Comparison of ENCODE assay signal across 10 mouse cellular contexts in the genomic region with DNA sequence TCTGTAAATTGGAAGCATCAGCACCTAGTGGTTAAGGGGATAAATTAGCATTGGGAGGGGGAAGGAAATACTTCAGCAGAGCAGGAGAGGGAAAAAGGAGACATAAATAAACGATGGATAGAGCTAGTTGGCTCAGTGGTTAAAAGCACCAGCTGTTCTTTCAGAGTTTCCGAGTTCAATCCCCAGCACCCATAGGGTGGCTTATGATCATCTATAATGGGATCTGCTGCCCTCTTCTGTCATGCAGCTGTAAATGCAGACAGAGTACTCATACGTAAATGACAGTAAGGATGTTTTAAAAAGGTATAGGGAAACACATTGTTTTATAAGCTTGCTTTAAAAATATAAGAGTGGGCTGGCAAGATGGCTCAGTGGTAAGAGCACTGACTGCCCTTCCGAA. TPM values are rescaled to one million over a fixed set of nuclear protein-coding genes. Genes with fewer than 3 reads are reported as not detected.
DNase-seq lines count a peak whose midpoint lies in the region; ATAC-seq and TF ChIP-seq lines count a peak whose summit lies in the region.
"Had no signal": no experiment of that assay in that cellular context is flagged by ENCODE, and none has a peak within 500 bp of the region (broad histone marks: within the 10 kb centered on the region; RNA-seq: fewer than 3 reads in every experiment).

No protein-coding gene starts in this region.

- no peaks in the 10 kb centered on the region for H3K9me3 ChIP-seq in kidney, postnatal 0 days (replicated peaks; ENCODE audit: low read length)
- H3K9me3 ChIP-seq in kidney, embryonic 16.5 days (ENCODE audit: low read length) = no peaks in the 10 kb centered on the region
- H3K9me3 ChIP-seq: liver, embryonic 15.5 days had no signal

- H3K4me2 ChIP-seq in kidney, postnatal 0 days (ENCODE audit: low read length) = no peak overlapping the region
- H3K4me2 ChIP-seq in kidney, embryonic 16.5 days (replicated peaks; ENCODE audit: low read depth, low read length) = no peak overlapping the region
- H3K4me2 ChIP-seq: liver, embryonic 15.5 days had no signal

- peak; percentile 47 for DNase-seq in adrenal gland, postnatal 14 days
- DNase-seq in adrenal gland, adult 18-20 months (ENCODE audit: low spot score in 2 of 2) = no peak
- peak; percentile 54 for DNase-seq in kidney, postnatal 0 days (ENCODE audit: low spot score)
- peak; percentile 57 for DNase-seq in adipocyte (ENCODE audit: low spot score)
- peak; percentile 17 for DNase-seq in kidney, postnatal 14 days
- peak; percentile 31 to 34 for DNase-seq in spleen, adult 2 months (ENCODE audit: low read depth in 1 of 2, low spot score in 2 of 2)
- no peak for DNase-seq in layer of hippocampus, adult 9-11 months

- no peak for TF ChIP-seq POLR2A in spleen, adult 2 months (IDR thresholded peaks at IDR 0.05; ENCODE audit: low read depth, low read length)

- H3K4me3 ChIP-seq in kidney, postnatal 0 days (replicated peaks; ENCODE audit: low read depth, low read length) = no peak overlapping the region
- H3K4me3 ChIP-seq in kidney, embryonic 16.5 days (ENCODE audit: low read length) = no peak overlapping the region
- H3K4me3 ChIP-seq in spleen, adult 2 months (ENCODE audit: extremely low read depth, insufficient read depth, insufficient read length) = no peak overlapping the region
- H3K4me3 ChIP-seq: liver, embryonic 15.5 days had no signal

- no peaks in the 10 kb centered on the region for H3K4me1 ChIP-seq in kidney, postnatal 0 days (replicated peaks; ENCODE audit: insufficient read depth, low read length)
- no peaks in the 10 kb centered on the region for H3K4me1 ChIP-seq in kidney, embryonic 16.5 days (ENCODE audit: insufficient read depth, low read length)
- H3K4me1 ChIP-seq in spleen, adult 2 months (ENCODE audit: control insufficient read depth, insufficient read depth, insufficient read length) = no peaks in the 10 kb centered on the region

- H3K27me3 ChIP-seq in kidney, postnatal 0 days (ENCODE audit: insufficient read depth, low read length) = no peaks in the 10 kb centered on the region
- no peaks in the 10 kb centered on the region for H3K27me3 ChIP-seq in kidney, embryonic 16.5 days (ENCODE audit: insufficient read depth, low read length)
- H3K27me3 ChIP-seq in spleen, adult 2 months (ENCODE audit: control insufficient read depth, insufficient read depth, low read length) = no peaks in the 10 kb centered on the region

- H3K36me3 ChIP-seq in kidney, postnatal 0 days (ENCODE audit: insufficient read depth, low read length) = no peaks in the 10 kb centered on the region
- H3K36me3 ChIP-seq in kidney, embryonic 16.5 days (ENCODE audit: insufficient read depth, low read length) = no peaks in the 10 kb centered on the region
- H3K36me3 ChIP-seq in spleen, adult 2 months (ENCODE audit: control insufficient read depth, insufficient read depth, low read length) = no peaks in the 10 kb centered on the region
- H3K36me3 ChIP-seq: liver, embryonic 15.5 days had no signal

- no peak overlapping the region for H3K27ac ChIP-seq in kidney, postnatal 0 days
- H3K27ac ChIP-seq in kidney, embryonic 16.5 days (ENCODE audit: low read length) = no peak overlapping the region
- no peak overlapping the region for H3K27ac ChIP-seq in spleen, adult 2 months (ENCODE audit: insufficient read depth, low read length)

- H3K9ac ChIP-seq in kidney, postnatal 0 days (ENCODE audit: low read depth, low read length) = no peak overlapping the region
- H3K9ac ChIP-seq in kidney, embryonic 16.5 days (replicated peaks; ENCODE audit: low read length) = no peak overlapping the region
- H3K9ac ChIP-seq: liver, embryonic 15.5 days had no signal

- peak; percentile 73 for TF ChIP-seq CTCF in kidney, postnatal 0 days (IDR thresholded peaks at IDR 0.05; ENCODE audit: low read depth)
- peak; percentile 42; the same call in 1 of the 2 replicates for TF ChIP-seq CTCF in spleen, adult 2 months (IDR thresholded peaks at IDR 0.05; ENCODE audit: extremely low read depth, insufficient read depth, insufficient read length, insufficient replicate concordance)

- no peak; the same call in 1 of the 2 replicates for ATAC-seq in kidney, postnatal 0 days (replicated peaks; ENCODE audit: low FRiP score, low read depth)
- ATAC-seq in kidney, embryonic 16.5 days (ENCODE audit: low FRiP score, low TSS enrichment) = no peak

- 26% methylated on average over 4 of the region's 4 CpGs for WGBS in kidney, postnatal 0 days
- 33% methylated on average over 4 of the region's 4 CpGs for WGBS in kidney, embryonic 16.5 days
- WGBS in spleen, adult 2 months = 23% methylated on average over 4 of the region's 4 CpGs

RNA-seq across cellular contexts. Expression of gene Prg3, which starts 19.7 kb away (rescaled TPM):
- not detected in 2 replicates for total RNA-seq in adrenal gland, postnatal 14 days (2021)
- total RNA-seq in adrenal gland, adult 18-20 months (2021) = not detected
- polyA plus RNA-seq in kidney, postnatal 0 days (2015; fragmentation: Nextera tagmentation; extraction: Ambion mirVana) = not detected in 2 replicates
- not detected in 2 replicates for polyA plus RNA-seq in kidney, embryonic 16.5 days (2015; fragmentation: Nextera tagmentation; extraction: Ambion mirVana)
- 3.7 and 5.0 TPM in 2 replicates for polyA plus RNA-seq in spleen, adult 2 months (2012; rRNA removed)
- polyA plus RNA-seq: frontal cortex, adult 2 months had no signal

RNA-seq across cellular contexts. Expression of gene Prg2, which starts 27.5 kb away (rescaled TPM):
- 6.3 TPM in 1 of 2 replicates, not detected in the other for total RNA-seq in adrenal gland, postnatal 14 days (2021)
- total RNA-seq in adrenal gland, adult 18-20 months (2021) = not detected
- polyA plus RNA-seq in kidney, postnatal 0 days (2015; fragmentation: Nextera tagmentation; extraction: Ambion mirVana) = not detected in 2 replicates
- 0.36 TPM in 1 of 2 replicates, not detected in the other for polyA plus RNA-seq in kidney, embryonic 16.5 days (2015; fragmentation: Nextera tagmentation; extraction: Ambion mirVana)
- polyA plus RNA-seq in spleen, adult 2 months (2012; rRNA removed) = 14.5 and 42.2 TPM in 2 replicates
- polyA plus RNA-seq: frontal cortex, adult 2 months had no signal

RNA-seq across cellular contexts. Expression of gene Ssrp1, which starts 29.3 kb away (rescaled TPM):
- 115 and 123 TPM in 2 replicates for total RNA-seq in adrenal gland, postnatal 14 days (2021)
- 100 to 1,000 TPM in 1 of 2 experiments, 10 to 100 TPM in 1; 96.5 to 122 TPM for total RNA-seq in adrenal gland, adult 18-20 months (2021)
- polyA plus RNA-seq in kidney, postnatal 0 days (2015; fragmentation: Nextera tagmentation; extraction: Ambion mirVana) = 167 and 194 TPM in 2 replicates
- 316 and 329 TPM in 2 replicates for polyA plus RNA-seq in kidney, embryonic 16.5 days (2015; fragmentation: Nextera tagmentation; extraction: Ambion mirVana)
- polyA plus RNA-seq in spleen, adult 2 months (2012; rRNA removed) = 105 and 129 TPM in 2 replicates

RNA-seq across cellular contexts. Expression of gene P2rx3, which starts 29.5 kb away (rescaled TPM):
- 0.59 and 0.60 TPM in 2 replicates for total RNA-seq in adrenal gland, postnatal 14 days (2021)
- total RNA-seq in adrenal gland, adult 18-20 months (2021) = under 1 TPM; 0.74 to 0.86 TPM
- polyA plus RNA-seq in kidney, postnatal 0 days (2015; fragmentation: Nextera tagmentation; extraction: Ambion mirVana) = 0.14 and 0.40 TPM in 2 replicates
- polyA plus RNA-seq in kidney, embryonic 16.5 days (2015; fragmentation: Nextera tagmentation; extraction: Ambion mirVana) = 0.56 and 1.3 TPM in 2 replicates
- polyA plus RNA-seq in spleen, adult 2 months (2012; rRNA removed) = 0.20 and 0.28 TPM in 2 replicates

RNA-seq across cellular contexts. Expression of gene Tnks1bp1, which starts 40.1 kb away (rescaled TPM):
- 111 and 120 TPM in 2 replicates for total RNA-seq in adrenal gland, postnatal 14 days (2021)
- total RNA-seq in adrenal gland, adult 18-20 months (2021) = 10 to 100 TPM; 82.1 to 89.6 TPM
- 21.8 and 27.9 TPM in 2 replicates for polyA plus RNA-seq in kidney, postnatal 0 days (2015; fragmentation: Nextera tagmentation; extraction: Ambion mirVana)
- 34.2 and 40.6 TPM in 2 replicates for polyA plus RNA-seq in kidney, embryonic 16.5 days (2015; fragmentation: Nextera tagmentation; extraction: Ambion mirVana)
- polyA plus RNA-seq in spleen, adult 2 months (2012; rRNA removed) = 20.3 and 25.0 TPM in 2 replicates

Comparison
In these comparisons a context has a peak if more than half of its experiments do, and no peak if none do; other contexts are left out.
1. DNase-seq: peak in adrenal gland, postnatal 14 days (single experiment), kidney, postnatal 0 days (single experiment), adipocyte (single experiment), kidney, postnatal 14 days (single experiment) and spleen, adult 2 months (2 of 2); none in adrenal gland, adult 18-20 months (0 of 2) and layer of hippocampus, adult 9-11 months (single experiment).
2. RNA of gene Prg2, which starts 27.5 kb away (polyA plus RNA-seq): 14.5 to 42.2 TPM in spleen, adult 2 months; 0.36 TPM in kidney, embryonic 16.5 days and not detected in kidney, postnatal 0 days; every median in the first group is over 10 times any median in the second.